Mouse (Mus musculus) adrenal gland, adult 8-10 months (tissue): ENCODE data around the gene Fbxw10. TPM values are rescaled to one million over a fixed set of nuclear protein-coding genes. Genes with fewer than 3 reads are reported as not detected.

Source experiments
- DNase-seq: peaks from one replicate; pipeline ENCODE4 v3.0.0; 2022
- total RNA-seq, 4 experiments: library from RNA; stranded (reverse); gene quantifications; 2 replicates each; pipeline ENCODE4 v1.2.4; 2022

Gene Fbxw10
- total RNA-seq, 4 experiments from 2014 or later: 1.1 to 2.2 (median 1.9) TPM

DNA sequence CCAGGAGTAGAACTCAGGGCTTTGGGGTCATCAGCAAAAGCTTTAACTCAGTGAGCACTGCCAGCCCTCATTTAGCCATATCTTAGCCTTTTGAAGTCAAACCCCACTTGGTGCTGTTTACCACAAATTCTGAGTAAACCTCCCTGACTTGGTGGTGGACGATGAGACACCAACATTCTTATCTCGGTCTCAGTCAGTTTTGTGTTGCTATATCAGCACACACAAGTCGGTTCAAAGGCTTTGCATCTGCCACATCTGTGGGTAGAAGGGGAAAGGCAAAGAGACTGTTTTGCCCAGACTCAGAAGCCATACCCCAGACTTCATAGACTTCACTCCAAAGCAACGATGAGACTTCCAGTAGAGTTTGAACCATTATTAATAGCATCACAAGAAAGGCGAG, 2.3 kb upstream of the Fbxw10 start:
- DNase-seq: no peak

DNA sequence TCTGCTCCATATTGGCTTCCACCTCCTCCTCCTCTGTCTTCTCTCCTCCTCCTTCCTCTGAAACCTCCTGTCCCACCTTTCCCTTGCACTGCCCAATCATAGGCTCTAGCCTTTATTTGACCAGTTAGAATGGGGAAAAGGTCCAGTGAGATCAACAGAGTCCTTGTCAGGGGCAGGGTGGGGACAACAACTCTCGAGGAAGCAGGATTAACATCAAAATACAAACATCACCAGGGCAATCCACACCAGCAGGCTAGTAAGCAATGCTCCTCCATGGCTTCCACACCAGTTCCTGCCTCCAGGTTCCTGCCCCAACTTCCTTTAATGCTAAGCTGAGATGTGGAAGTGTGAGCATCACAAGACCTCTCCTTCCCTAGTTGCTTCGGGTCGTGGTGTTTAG, 1.1 kb upstream of the Fbxw10 start:
- DNase-seq: no peak

DNA sequence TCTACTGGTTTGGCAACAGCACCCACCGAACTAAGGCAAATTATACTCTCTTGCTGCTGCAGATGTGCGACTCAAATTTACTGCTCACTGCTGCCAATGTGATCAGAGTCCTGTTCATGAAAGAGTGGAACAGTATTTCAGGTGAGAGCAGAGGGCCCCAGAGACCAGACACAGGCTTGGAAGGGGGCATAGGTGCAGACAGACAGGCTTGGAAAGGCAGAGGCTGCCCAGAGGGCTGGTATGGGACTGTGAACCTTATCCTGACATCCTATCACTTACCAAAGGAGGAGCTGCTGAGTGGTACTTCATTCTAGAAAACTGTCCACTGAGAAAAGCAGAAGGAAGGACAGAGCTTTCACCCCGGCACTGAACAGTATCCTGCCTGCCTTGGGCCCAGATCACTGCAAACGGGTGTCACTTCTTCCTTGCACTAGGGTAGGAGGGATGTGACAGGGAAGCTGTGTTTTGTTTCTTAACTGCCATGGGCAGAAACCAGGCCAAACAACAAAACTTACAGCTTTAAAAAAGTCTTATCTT, 854 bp downstream of the Fbxw10 start:
- no peak for DNase-seq

DNA sequence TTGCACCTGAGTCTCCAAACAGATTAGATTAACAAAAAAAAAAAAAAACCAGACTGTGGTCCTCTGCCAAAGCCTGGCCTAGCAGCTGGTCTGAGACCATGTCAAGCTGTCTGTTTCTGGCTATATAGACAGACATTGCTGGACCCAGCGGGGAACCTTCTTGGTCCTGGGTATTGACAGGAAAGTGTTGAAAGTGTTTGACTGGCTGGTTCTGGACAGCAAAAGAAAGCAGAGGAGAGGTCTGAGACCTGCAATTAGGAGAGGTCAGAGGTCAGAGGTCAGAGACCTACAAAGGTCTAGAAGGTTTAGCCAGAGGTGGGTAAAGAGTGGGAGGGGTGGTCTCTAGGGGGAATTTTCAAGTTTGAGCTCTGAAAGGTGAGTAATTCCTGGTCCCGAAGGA, 1.4 kb downstream of the Fbxw10 start:
- DNase-seq: no peak

DNA sequence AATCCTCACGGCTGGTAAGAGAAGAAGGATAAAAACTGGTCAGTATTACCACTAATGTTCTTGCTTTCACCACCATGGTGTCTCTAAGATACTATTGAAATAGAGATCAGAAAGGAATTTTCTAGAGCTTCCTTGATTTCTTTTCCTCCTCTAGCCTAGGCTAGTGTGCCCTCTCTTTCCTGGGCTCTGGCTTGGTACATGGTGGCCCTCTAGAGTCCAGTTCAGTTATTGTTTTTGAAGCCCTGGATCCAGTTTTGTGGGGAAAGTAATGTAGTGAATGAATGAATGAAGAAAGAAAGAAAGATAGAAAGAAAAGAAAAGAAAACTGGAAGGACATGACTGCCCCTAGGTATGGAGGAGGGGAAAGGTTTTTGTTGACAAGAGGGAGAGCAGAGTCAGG, 4.3 kb downstream of the Fbxw10 start:
- DNase-seq: no peak

- DNase-seq: no peak
These were observed 6.5 kb downstream of the Fbxw10 start for GRCm38 (mm10) chr11:62853334-62853733.

DNA sequence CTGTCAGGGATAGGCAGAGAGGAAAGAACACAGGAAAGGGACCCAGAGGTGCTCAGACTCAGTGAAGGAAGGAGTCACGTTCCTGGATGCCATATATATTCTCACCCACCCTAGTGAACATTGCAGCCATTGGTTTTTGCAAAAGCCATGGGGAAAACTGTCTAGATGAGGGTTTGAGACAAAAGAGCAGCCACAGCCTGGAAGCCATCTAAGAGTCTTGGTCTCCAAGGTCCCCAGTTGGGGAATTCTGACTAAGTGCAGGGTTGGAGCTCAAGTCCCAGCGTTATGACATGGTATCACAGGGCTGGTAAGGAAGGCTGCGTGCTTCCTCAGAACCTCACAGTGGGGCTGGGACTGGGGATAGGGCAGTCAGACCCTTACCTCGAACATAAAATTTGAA, 18.7 kb downstream of the Fbxw10 start:
- no peak for DNase-seq

- DNase-seq: no peak
These were observed 19.8 kb downstream of the Fbxw10 start for GRCm38 (mm10) chr11:62866685-62867084.

DNA sequence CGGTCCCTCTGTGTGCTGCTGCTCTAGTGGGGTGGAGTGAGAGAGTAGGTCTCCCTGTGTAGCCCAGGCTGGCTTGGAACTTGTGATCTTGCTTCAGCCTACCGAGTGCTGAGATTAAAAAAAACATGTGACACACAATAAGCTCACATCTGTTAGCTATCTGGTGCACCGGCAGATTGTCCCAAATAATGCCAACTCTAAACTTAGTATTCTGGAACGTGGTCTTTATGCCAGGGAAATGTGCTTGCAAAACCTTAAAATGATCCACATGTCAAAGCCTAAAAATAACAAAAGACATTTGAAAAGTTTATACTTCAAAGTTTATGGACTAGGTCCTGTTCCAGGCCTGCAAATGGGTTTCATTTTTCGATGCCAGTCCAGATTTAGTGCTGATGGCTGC, 22.3 kb downstream of the Fbxw10 start:
- no peak for DNase-seq

GRCm38 (mm10) chr11:62869715-62870371, 23.0 kb downstream of the Fbxw10 start:
- no peak for DNase-seq

DNA sequence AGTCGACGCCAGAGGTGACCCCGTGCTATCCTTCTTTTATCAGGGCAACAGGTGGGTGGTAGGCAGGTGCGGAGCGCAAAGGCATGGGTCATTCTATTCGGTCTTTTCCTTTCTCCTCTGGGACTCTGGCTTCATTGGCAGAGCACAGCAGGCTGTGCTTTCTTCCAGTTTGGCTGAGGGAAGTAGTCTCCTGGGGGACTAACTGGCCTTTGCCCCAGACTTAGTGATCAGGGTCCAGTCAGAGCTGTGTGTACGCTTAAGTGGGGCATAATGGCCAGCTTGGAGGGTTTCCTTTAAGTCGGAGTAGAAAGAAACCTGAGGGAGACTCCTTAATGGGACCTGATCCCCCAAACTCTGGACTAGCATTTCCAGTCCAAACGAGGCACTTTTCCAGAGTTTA, 26.6 kb downstream of the Fbxw10 start:
- DNase-seq: no peak

GRCm38 (mm10) chr11:62875696-62876095, 28.8 kb downstream of the Fbxw10 start:
- no peak for DNase-seq

DNA sequence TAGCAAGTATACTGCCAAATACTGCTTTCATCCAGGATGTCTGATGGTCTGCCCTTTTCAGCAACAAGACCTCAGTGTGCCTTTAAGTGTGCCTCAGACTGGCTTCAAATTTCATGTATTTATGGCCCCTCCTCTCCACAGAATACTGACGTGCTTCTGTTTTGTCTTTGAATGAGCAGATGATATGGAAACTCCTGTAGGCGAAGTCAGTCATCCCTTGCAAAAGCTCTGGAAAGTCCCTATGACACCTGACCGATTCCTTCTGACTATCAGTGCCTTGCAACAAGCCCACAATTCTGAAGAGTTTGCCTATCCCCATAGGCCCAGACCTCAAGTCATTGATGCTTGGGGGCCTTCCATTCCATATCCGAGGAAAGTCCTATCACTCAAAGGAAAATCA, 29.6 kb downstream of the Fbxw10 start:
- DNase-seq: no peak

- no peak for DNase-seq
These were observed 30.5 kb downstream of the Fbxw10 start for GRCm38 (mm10) chr11:62877391-62877790.

DNA sequence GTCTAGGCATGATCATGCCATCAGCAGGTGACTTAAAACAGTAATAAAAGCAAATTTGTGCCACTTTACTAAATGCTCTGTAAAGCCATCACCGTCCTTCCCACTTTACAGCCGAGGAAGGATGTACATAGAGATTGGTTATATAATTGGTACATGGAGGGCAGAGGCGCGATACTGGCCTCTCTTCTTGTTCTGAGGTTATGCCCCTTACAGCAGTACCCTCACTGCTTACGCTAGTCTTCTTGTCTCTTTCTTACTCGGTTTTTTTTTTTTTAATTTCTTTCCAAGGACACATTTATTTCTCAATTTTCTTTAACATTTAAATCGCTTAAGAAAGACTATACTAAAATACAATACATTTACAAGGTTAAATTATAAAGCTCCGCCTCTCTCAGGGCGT, 31.9 kb downstream of the Fbxw10 start:
- no peak for DNase-seq

DNA sequence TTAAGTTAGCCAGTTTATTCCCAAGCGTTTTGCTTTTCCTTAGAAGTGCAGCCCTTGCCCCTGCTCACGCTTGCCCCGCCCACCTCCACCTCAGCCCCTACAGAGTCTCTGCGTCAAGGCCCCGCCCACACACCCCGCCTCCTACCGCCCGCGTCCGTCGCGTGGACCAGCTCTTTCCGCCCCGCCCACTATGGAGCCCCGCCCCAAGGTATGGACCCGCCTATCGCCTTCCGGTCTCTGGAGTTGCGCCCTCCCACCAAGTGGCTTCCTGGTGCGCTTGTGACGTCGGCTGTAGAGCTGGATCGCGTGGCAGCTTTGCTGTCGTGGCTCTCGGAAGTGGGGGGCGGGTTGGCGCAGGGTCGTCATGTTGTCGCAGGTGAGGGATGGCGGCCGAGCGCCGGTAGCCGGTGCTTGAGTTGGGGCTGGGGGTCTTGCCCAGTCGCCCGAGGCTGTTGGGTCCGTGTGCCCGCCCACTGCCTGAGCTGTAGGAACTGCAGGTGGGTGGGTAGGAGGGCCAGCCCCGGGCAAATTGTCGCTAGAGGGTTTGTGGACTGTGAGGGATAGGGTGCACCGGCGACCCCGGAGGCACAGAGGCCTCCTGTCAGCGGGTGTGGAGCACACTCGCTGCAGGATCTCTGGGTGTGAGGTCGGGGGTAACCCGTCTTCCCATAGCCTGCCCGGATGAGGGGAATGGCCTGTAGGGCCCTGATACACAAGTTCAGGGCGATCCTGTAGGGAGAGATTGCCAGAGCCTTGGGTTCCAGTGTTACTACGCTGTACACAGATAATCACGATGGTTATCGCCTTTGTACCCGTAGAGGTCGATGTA, 32.6 kb downstream of the Fbxw10 start, which contains the start of gene Tvp23b:
Gene Tvp23b, plus strand, starts transcription at position 236 of the 829 bp plus-strand sequence.
- peak; percentile 97 for DNase-seq

GRCm38 (mm10) chr11:62883407-62883806, 36.5 kb downstream of the Fbxw10 start:
- DNase-seq: no peak

DNA sequence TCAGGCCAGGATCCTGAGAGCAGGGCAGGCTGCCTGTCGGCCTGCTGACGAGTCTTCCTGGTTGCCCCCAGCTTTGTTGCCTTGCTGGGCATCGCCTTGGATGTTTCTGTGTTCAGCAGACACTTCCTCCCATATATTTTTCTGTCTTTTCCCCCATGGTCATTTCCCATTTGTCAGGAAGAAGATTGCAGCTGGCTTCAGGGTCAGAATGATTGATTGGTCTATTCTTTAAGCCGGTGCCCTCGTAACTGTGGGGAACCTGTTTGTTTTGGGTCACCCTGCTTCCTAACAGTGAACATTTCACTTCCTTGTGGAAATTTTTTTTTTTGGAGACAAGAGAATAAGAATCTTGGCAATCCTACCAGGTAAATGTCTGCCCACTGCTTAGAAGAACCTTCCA, 38.5 kb downstream of the Fbxw10 start:
- DNase-seq: no peak

DNA sequence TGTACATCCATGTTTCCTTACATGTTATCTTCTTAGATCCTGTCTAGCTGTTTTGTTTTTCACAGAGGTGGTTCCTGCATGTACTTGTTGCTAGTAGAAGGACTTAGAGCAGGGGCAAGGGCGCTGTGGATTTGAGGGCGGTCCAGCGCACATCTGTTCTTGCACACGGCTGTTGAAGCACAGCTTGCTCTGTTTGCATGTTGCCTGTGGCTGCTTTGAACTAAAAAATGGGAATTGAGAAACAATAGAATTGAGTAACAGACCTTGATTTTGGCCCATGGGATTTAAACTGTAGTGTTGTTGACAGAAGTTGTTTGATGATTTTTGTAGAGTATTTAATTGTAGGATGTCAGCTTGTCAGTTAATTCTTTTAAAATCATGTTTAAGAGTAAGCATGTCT, 43.9 kb downstream of the Fbxw10 start:
- no peak for DNase-seq

- DNase-seq: no peak
These were observed 44.9 kb downstream of the Fbxw10 start for GRCm38 (mm10) chr11:62891763-62892162.

DNA sequence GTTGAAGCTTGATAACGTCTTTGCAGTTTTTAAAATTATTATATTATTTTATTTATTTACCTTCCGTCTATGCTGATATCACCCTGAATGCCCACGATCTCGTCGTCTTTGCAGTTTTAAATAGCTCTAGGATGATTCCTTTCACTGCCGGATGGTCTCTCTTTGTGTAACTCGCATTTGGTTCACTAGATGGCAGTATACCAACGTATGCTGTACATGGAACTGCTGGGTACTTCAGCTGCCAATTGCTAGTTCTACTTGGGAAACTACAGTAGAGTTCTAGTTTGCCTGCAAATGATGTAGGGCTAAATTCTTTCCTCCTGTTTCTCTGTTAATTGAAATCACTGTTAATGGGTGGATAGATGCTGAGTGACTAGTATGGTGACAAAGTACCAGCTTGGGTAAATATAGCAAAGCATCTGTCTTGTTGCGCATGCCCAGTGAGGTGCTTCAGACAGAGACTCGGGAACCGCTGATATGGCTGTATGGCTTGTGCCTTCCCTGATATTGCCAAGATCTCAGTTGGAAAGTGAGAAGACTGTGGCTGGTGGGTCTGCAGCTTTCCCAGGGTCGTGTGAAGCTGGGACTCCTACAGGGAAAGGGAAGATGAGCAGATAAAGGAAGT, 54.9 kb downstream of the Fbxw10 start:
- DNase-seq: no peak

DNA sequence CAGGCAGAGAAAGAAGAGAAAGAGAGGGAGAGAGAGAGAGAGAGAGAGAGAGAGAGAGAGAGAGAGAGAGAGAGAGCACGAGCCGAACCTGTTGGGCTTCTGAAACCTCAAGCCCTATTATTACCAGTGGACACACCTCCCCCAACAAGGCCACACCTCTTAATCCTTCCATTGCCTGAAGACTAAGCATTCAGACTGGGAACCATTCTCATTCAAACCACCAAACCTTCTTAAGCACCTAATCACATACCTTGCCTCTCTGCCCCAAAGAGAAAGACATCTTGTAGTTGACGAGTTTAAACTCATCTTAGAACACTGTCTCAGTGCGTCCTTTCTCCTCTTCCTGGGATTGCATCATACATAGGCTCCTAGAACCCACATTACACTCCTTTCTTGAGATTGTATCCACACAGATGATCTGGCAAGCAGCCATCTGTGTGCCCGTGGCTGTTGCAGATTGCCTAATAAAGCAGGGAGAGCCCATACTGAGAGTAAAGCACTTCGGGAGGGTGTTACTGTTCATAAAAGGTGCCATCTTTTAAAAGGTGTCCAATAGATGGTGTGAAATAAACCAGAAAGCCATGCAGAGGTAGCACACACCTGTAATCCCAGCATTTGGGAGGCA, 57.1 kb downstream of the Fbxw10 start:
- no peak for DNase-seq
